Mouse (Mus musculus) urinary bladder, adult 2 months (tissue): Measurements from ENCODE around the gene Hnrnpu. TPM values are rescaled to one million over a fixed set of nuclear protein-coding genes. Genes with fewer than 3 reads are reported as not detected.
"Not testable (repeated sequence)": the region's sequence is repeated elsewhere in the genome, so short reads cannot be mapped to it uniquely, and the experiment has no call there.

Experiments used
- DNase-seq: peaks from one replicate; pipeline ENCODE4 v3.0.0; 2022; ENCODE audit warnings: low spot score
- polyA plus RNA-seq: library from polyadenylated mRNA; depleted of rRNA; stranded (reverse); fragments of >200 nt; gene quantifications from 2 replicates; pipeline ENCODE4 v1.2.3, GENCODE M21; 2012; rRNA removed

The Hnrnpu gene
- polyA plus RNA-seq, 1 experiment, result 207 TPM

DNA sequence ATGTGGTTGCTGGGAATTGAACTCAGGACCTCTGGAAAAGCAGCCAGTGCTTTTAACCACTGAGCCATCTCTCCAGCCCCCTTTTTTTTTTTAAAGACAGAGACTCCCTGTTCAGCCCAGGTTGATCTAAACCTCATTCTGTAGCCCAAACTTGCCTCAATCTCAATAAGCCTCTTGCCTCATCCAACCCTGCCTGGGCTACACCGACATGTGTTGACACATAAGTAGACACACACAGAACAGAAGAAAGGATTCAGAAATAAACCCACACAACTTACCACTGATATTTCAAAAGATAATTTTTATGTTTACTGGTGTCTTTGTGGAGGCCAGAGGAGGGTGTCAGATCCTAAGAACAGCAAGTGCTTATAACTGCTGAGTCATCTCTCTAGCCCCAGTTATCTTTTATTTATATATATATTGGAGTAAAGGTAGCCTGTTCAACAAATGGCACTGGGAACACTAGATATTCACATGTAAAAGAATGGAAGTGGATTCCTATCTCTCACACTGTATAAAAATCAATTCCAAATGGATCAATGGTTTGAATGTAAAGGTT, 24.5 kb downstream of the Hnrnpu start:
- DNase-seq, result no peak

DNA sequence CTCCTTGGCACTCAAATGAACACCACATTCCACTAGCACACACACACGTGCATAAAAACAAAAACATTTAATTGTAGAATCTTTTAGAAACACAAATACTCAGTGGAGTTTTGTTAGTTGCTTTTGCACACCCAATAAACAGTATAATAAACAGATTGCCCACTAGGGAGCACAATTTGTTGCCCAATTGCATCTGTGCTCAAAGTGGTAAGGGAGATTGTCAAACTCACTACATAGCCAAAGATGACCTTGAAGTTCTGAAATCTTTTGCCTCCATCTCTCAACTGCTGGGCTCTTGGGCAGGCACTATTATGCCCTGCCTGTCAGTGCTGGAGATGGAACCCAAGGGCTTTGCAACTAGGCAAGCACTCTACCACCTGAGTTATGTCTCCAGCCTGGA, 27.5 kb downstream of the Hnrnpu start:
- DNase-seq, result no peak

DNA sequence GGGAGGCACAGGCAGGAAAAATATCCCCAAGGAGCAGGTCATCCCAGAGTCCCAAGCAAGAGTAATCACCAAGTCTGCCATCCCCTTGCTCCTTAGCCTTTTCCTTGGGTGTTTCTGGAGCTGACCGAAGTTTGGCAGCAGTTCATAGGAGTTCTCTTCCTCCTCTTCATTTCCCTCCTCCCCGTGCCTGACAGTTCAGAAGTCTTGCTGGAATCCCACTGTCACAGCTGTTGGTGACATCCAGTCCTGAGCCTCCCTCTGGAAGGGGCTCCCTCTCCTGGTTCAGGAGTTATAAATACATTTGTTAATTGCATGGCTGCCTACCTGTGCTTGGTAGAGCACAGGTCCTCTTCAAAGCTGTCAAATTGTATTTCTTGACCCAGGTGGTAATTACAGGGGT, 28.1 kb downstream of the Hnrnpu start:
- DNase-seq, result no peak

DNA sequence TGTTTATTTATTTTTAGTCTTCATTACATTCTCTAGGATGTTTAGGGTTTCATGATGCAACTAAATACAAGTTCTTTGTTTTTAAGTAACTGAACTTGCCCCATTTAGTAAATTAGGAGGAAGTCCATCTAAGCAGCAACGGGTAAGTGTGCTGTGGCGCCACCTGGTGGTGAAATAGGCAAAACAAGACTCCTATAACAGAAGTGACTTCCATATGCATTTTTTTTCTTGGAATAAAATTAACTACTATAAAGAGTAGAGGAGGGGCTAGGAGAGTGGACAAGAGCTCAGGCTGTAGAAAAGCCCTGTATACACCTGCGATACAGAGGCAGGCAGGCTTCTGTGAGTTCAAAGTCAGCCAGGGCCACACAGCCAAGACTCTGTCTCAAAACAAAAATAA, 34.2 kb downstream of the Hnrnpu start:
- peak; percentile 44 for DNase-seq

DNA sequence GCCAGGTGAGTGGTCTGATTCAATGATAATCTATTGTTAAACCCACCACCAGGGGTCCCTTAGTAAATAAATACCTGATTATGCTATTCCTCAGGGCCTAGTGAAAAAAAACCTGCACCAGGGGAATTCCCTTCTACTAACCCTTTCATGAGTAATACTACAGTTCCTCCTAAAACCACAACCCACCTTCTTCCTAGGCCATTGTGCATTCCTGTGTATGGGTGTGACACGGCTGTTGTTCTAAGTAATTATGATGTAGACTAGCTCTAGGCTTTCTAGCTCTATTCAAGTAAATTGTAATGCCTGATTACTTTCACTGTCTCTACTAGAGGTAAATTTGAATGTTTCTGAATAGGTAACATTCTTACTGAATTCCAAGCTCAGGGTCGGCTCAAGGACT, 36.3 kb downstream of the Hnrnpu start:
- not testable (repeated sequence) for DNase-seq

DNA sequence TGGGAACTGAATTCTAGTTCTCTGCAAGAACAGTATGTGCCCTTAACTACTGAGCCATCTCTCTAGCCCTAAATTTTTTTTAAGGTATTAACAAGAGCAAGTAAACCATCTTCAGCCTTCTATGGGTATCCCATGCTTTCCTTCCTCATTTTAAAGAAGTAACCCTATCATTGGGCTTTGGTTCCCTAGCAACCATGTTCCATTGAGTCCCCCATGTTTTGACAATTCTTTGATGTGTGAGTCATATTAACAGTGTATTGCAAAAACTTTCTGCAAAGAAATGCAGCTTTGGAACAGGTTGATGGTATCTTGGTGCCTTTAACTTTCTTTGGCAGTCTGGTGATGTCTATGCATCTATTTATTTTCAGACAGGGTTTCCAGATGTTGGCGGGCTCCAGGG, 43.5 kb downstream of the Hnrnpu start:
- no peak for DNase-seq

DNA sequence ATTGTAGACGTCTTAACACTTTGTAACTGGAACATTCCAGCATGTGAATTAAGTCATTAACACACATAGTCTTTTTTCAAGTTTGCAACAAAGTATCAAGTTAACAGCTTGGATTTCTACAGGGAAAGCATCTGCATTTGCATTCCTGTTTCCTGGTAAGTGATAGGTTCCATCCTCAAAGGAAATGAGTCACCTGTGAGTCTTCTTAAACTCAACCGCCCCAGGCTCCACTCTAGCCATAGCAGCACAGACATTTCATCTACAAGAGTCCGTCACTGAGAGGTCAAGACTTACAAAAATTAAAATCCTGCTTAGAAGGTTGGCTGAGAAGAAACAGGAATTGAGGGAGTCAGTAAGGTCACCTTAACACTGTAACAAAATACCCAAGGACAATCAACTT, 45.9 kb downstream of the Hnrnpu start:
- no peak for DNase-seq

DNA sequence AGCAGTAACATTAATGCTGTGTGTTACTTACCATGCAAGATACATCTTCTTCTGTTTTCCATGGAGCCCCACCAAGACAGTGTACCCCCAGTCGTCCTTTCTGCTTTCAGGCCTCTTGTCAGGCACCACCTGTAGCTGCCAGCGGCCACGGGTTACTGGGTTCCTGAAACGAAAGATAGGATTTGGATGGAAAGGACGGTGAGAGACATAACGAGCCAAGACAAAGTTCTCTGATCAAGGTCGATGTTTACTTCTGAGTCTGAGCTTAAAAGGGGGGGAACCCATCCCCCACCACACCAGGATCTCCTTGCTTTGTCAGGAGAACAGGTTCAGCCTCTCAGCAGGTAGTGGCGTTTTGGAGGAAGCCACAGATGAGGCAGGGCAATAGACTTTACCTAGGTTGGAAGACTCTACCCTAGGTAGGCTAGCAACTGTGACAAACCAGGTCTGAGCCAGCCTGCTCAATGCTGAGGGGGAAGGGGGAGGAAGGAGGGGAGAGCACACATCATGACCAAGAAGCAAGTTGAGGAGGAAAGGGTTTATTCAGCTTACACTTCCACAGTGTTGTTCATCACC, 49.9 kb downstream of the Hnrnpu start:
- DNase-seq, result no peak

DNA sequence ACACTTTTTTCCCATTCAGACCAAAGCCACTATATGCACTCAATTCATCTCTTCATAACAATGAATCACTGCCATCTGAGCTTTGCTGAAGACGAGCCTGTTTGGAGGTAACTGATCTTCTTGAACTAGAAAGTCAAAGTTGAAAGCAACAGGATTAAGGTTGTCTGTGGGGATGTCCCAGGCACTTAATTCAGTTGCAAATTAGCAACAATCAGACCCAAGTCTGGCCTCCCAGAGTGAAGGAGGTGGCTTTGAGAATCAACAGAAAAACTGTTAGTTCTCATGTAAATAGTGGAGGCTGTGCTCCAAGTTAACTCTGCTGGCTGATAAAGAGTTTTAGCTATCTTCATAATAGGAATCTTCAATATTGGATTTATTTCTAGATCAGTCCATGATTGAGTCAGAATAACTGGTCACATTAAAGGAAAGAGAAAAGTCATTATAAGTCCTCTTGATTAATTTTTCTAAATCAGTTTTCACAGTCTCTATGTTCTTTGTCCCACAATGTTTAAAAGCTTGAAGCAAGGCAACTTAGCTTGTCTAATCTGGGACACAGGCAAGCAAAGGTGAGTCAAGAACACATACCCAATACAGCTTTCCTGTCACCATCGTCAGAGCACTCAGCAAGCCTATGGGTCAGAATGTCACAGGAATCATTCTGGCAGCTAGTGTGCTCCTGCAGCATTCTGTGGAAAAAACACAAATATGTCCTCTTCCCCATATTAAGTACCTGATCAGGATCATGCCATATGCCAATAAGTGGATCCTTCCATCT, 53.5 kb downstream of the Hnrnpu start:
- DNase-seq, result no peak

DNA sequence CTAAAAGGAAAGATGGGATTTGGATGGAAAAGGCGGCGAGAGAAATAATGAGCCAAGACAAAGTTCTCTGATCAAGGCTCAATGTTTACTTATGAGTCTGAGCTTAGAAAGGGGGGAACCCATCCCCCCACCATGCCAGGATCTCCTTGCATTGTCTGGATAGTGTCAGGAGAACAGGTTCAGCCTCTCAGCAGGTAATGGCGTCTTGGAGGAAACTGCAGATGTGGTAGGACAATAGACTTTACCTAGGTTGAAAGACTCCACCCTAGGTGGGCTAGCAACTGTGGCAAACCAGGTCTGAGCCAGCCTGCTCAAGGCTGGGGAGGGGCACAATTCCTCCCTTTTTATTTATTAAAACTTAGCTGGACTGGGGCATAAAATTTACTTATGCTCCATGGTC, 54.3 kb downstream of the Hnrnpu start:
- not testable (repeated sequence) for DNase-seq

DNA sequence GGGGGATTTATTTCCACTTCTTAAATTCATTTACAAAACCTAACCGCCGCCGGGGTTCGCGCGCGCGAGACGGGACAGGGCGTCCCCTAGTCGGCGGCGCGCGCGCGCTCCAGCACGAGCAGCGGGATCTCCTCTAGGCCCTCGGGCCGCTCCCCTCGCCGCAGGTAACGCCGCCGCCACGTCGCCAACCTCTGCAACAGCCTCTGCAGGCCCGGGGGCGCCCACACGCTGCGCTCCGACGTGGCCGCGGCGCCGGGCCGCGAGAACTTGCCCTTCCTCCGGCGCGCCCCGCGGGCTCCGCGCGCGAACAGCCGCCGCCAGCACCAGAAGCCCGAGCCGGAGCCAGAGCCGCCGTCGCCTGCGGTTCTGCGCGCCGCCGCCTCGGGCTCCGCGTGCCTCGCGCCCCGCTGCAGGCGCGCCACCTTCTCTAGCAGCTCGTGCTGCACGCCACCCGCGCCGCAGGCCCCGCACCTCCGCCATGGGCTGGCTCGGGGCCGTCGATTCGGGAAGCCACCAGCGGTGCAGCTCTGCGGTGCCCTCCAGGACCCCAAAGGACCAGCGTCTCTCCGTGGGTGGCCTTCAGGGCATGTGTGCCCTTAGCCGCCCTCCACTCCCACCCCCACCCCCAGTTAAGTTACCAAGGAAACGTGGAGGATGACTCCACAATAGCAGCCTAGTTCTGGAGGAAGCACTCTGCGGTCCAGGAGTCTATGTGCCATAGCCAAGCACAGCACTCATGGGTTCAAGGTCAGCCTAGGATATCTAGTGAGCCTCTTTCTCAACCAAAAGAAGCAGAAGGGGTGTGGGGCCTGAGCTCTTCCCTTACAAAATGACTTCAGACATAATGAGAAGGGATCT, 61.3 kb downstream of the Hnrnpu start:
- peak; percentile 40 for DNase-seq

DNA sequence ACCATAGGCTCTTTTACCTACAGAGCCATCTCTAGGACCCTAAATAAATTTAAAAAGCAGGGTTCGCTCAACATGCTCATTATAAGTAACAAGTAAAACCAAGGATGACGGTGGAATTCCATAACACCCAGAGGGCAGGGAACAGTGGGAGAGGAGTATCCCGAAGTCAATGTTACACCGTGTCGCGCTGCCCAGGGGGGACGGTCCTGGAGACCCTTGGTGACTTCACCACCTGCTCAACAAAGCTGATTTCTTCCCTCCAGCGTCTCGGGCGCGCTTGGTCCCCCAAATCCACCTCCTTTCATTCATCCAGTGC, 61.9 kb downstream of the Hnrnpu start:
- no peak for DNase-seq

DNA sequence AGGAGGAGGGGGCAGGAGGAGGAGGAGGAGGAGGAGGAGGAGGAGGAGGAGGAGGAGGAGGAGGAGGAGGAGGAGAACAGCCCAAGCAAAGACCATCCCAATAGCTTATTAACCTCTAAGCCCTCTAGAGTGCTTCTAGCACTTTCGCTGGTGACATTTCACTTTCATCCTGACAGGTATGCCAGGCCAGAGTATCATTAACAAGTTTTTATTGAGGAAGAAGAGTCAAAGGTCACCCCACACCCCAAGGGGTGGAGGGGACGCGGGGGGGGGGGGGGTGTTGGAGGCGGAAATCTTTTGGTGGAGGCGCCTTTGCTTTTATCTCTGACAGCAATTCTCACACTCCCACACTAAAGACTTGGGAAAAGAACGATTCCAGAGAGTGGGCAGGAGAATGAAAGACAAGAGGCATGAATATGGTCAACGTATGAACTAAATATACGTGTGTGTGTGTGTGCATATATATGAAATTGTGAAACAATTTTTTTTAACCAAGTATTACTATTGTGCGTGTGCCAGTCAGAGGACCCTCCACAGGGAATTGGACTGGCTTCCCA, 62.3 kb downstream of the Hnrnpu start:
- no peak for DNase-seq

Other genes starting within 250 kb of the Hnrnpu start
- gene Desi2, start 150.4 kb downstream of the Hnrnpu start, polyA plus RNA-seq, result 15.8 and 17.3 TPM in 2 replicates
- gene Cox20, start 18.7 kb downstream of the Hnrnpu start, polyA plus RNA-seq, result 77.2 and 84.8 TPM in 2 replicates
- gene Efcab2, start 68.3 kb upstream of the Hnrnpu start, polyA plus RNA-seq, result 1.6 and 2.3 TPM in 2 replicates
- gene Kif26b, start 191.3 kb upstream of the Hnrnpu start, polyA plus RNA-seq, result 1.4 and 2.0 TPM in 2 replicates